Mouse (Mus musculus): ENCODE results near the gene Olfr366.
"Not testable (repeated sequence)": the region's sequence is repeated elsewhere in the genome, so short reads cannot be mapped to it uniquely, and the experiment has no call there.

Olfr366 gene

DNA sequence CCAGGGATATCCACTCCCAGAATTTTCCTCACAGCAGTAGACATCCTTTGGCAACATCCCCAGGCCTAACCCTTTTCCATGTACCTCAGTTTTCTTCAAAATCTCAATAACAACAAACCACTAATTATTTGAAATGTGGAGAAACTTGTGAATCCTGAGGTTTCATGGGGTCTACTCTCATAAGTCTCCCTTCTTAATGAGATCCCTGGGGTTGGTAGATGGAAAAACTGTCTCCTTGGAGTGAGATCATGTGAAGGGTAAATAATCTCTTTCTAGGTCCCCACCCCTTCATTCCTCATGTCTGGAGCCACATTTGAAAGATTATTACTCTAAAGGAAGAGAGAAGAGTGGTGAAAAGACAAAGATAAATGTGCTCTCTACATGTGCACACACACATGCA, at the start of gene Olfr366:
Gene Olfr366, plus strand, starts transcription at position 301 of the 400 bp plus-strand sequence.
- no peak for DNase-seq

DNA sequence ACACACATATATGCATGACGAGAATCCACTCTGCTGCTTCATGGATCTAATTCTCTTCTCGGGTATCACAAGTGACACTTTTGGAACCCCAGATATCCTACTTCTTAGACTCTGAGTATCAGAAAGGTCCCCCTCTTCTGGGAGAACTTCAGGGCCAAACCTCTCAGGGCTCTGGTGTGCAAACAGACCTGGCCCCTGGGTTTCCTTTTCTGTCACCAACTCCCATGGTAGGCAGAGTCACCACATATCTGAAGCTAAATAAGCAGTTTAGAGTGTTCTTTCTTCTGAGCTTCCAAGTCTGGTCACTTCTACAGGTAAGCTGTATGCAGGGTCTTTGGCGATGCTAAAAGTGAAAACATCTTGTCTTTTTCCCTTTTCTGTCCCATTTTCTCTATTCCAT, 23.5 kb upstream of the Olfr366 start, which contains the start of gene Olfr365:
Gene Olfr365, plus strand, starts transcription at position 301 of the 400 bp plus-strand sequence.
- no peak for DNase-seq

DNA sequence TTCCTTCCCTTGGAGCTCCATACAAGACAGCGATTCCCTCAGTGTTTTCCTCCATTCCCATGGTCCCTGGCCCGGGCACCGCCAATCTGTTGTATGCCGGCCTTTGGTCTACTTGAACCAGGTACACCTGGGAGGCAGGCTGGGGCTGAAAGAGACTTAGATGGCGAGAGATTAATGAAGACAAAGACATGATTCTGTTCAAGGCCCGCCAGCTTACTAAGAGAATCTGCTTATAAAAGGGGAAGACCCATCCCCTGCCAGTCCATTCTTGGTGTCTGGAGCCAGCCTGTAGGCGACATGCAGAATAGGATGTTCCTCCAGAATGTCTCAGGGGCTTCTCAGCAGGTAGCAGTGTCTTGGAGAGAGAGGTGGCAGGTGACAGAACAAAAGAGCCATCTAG, 50.4 kb downstream of the Olfr366 start:
- not testable (repeated sequence) for DNase-seq
